Mouse (Mus musculus): ENCODE results near the gene Chac1. TPM values are rescaled to one million over a fixed set of nuclear protein-coding genes. Genes with fewer than 3 reads are reported as not detected.

The Chac1 gene
- total and polyA plus RNA-seq, 3 experiments = not detected

- H3K4me3 ChIP-seq (ENCODE audit: low read depth, low read length) = no peak overlapping the region
- peaks cover 77% of the 10 kb centered on the region for H3K36me3 ChIP-seq (replicated peaks)
- H3K9me3 ChIP-seq (replicated peaks) = no peaks in the 10 kb centered on the region
- no peak for TF ChIP-seq CTCF (IDR thresholded peaks at IDR 0.05; ENCODE audit: low read depth, low read length)
- TF ChIP-seq GATA2 (IDR thresholded peaks at IDR 0.05; ENCODE audit: borderline replicate concordance, low read depth, low read length) = no peak
- no peak for TF ChIP-seq TAL1 (conservative IDR thresholded peaks at IDR 0.05; ENCODE audit: low read depth, low read length)
- ATAC-seq (ENCODE audit: extremely low read depth, insufficient number of reproducible peaks, low FRiP score, poor library complexity, severe bottlenecking) = no peak
- H3K4me1 ChIP-seq (ENCODE audit: insufficient read depth, low read depth, low read length) = no peaks in the 10 kb centered on the region
- DNase-seq (ENCODE audit: low spot score) = no peak
- H3K27me3 ChIP-seq (ENCODE audit: insufficient read depth, low read length) = no peaks in the 10 kb centered on the region
Measured at GRCm38 (mm10) chr2:119399313-119399712, 48.3 kb downstream of the Chac1 start.

Other genes starting within 250 kb of the Chac1 start
- 37.2 and 55.1 TPM in 2 replicates for gene Rad51, start 238.4 kb upstream of the Chac1 start, total RNA-seq (2014; fragmentation: Nextera tagmentation)
- gene Rad51, start 238.4 kb upstream of the Chac1 start, total RNA-seq (2017) = 27.9 and 40.0 TPM in 2 replicates
- gene Rad51, start 238.4 kb upstream of the Chac1 start, polyA plus RNA-seq (2012) = 28.8 and 40.3 TPM in 2 replicates
- 69.1 and 77.4 TPM in 2 replicates for gene Rmdn3, start 194.2 kb upstream of the Chac1 start, total RNA-seq (2014; fragmentation: Nextera tagmentation)
- gene Rmdn3, start 194.2 kb upstream of the Chac1 start, total RNA-seq (2017) = 95.9 and 104 TPM in 2 replicates
- gene Rmdn3, start 194.2 kb upstream of the Chac1 start, polyA plus RNA-seq (2012) = 53.7 and 54.9 TPM in 2 replicates
- 1.3 TPM in 1 of 2 replicates, not detected in the other for gene Gchfr, start 183.5 kb upstream of the Chac1 start, total RNA-seq (2014; fragmentation: Nextera tagmentation)
- gene Gchfr, start 183.5 kb upstream of the Chac1 start, total RNA-seq (2017) = 6.7 and 9.8 TPM in 2 replicates
- gene Gchfr, start 183.5 kb upstream of the Chac1 start, polyA plus RNA-seq (2012) = 40.2 and 43.5 TPM in 2 replicates
- gene Gm14137, start 176.7 kb upstream of the Chac1 start, total RNA-seq (2014; fragmentation: Nextera tagmentation) = not detected in 2 replicates
- gene Gm14137, start 176.7 kb upstream of the Chac1 start, total RNA-seq (2017) = 0.06 and 0.16 TPM in 2 replicates
- gene Gm14137, start 176.7 kb upstream of the Chac1 start, polyA plus RNA-seq (2012) = 0.02 TPM in 1 of 2 replicates, not detected in the other
- gene Zfyve19, start 142.6 kb upstream of the Chac1 start, total RNA-seq (2014; fragmentation: Nextera tagmentation) = 18.4 and 23.4 TPM in 2 replicates
- gene Zfyve19, start 142.6 kb upstream of the Chac1 start, total RNA-seq (2017) = 26.8 and 28.9 TPM in 2 replicates
- 18.8 and 22.7 TPM in 2 replicates for gene Zfyve19, start 142.6 kb upstream of the Chac1 start, polyA plus RNA-seq (2012)
- gene Dnajc17, start 142.4 kb upstream of the Chac1 start, total RNA-seq (2014; fragmentation: Nextera tagmentation) = 17.0 and 41.4 TPM in 2 replicates
- 16.9 and 24.9 TPM in 2 replicates for gene Dnajc17, start 142.4 kb upstream of the Chac1 start, total RNA-seq (2017)
- 32.5 TPM in 2 replicates for gene Dnajc17, start 142.4 kb upstream of the Chac1 start, polyA plus RNA-seq (2012)
- gene Ppp1r14d, start 121.3 kb upstream of the Chac1 start, total RNA-seq (2014; fragmentation: Nextera tagmentation) = not detected in 2 replicates
- not detected in 2 replicates for gene Ppp1r14d, start 121.3 kb upstream of the Chac1 start, total RNA-seq (2017)
- not detected in 2 replicates for gene Ppp1r14d, start 121.3 kb upstream of the Chac1 start, polyA plus RNA-seq (2012)
- not detected in 2 replicates for gene Spint1, start 113.9 kb upstream of the Chac1 start, total RNA-seq (2014; fragmentation: Nextera tagmentation)
- gene Spint1, start 113.9 kb upstream of the Chac1 start, total RNA-seq (2017) = 0.55 TPM in 1 of 2 replicates, not detected in the other
- not detected in 2 replicates for gene Spint1, start 113.9 kb upstream of the Chac1 start, polyA plus RNA-seq (2012)
- gene Rhov, start 80.0 kb upstream of the Chac1 start, total RNA-seq (2014; fragmentation: Nextera tagmentation) = not detected in 2 replicates
- 0.11 TPM in 1 of 2 replicates, not detected in the other for gene Rhov, start 80.0 kb upstream of the Chac1 start, total RNA-seq (2017)
- gene Rhov, start 80.0 kb upstream of the Chac1 start, polyA plus RNA-seq (2012) = not detected in 2 replicates
- 9.0 and 9.6 TPM in 2 replicates for gene Vps18, start 62.5 kb upstream of the Chac1 start, total RNA-seq (2014; fragmentation: Nextera tagmentation)
- gene Vps18, start 62.5 kb upstream of the Chac1 start, total RNA-seq (2017) = 19.8 and 21.2 TPM in 2 replicates
- 27.3 and 33.3 TPM in 2 replicates for gene Vps18, start 62.5 kb upstream of the Chac1 start, polyA plus RNA-seq (2012)
- 0.23 TPM in 1 of 2 replicates, not detected in the other for gene Dll4, start 25.4 kb upstream of the Chac1 start, total RNA-seq (2014; fragmentation: Nextera tagmentation)
- gene Dll4, start 25.4 kb upstream of the Chac1 start, total RNA-seq (2017) = 0.33 TPM in 1 of 2 replicates, not detected in the other
- 0.09 TPM in 2 replicates for gene Dll4, start 25.4 kb upstream of the Chac1 start, polyA plus RNA-seq (2012)
- 41.2 and 46.8 TPM in 2 replicates for gene Ino80, start 126.5 kb downstream of the Chac1 start, total RNA-seq (2014; fragmentation: Nextera tagmentation)
- gene Ino80, start 126.5 kb downstream of the Chac1 start, total RNA-seq (2017) = 16.3 and 20.4 TPM in 2 replicates
- 7.0 and 8.0 TPM in 2 replicates for gene Ino80, start 126.5 kb downstream of the Chac1 start, polyA plus RNA-seq (2012)
- gene Exd1, start 196.4 kb downstream of the Chac1 start, total RNA-seq (2014; fragmentation: Nextera tagmentation) = 2.3 and 4.6 TPM in 2 replicates
- gene Exd1, start 196.4 kb downstream of the Chac1 start, total RNA-seq (2017) = 1.4 and 2.2 TPM in 2 replicates
- 0.21 and 0.23 TPM in 2 replicates for gene Exd1, start 196.4 kb downstream of the Chac1 start, polyA plus RNA-seq (2012)
- 84.1 and 108 TPM in 2 replicates for gene Chp1, start 196.5 kb downstream of the Chac1 start, total RNA-seq (2014; fragmentation: Nextera tagmentation)
- gene Chp1, start 196.5 kb downstream of the Chac1 start, total RNA-seq (2017) = 72.4 and 77.2 TPM in 2 replicates
- 15.6 and 17.3 TPM in 2 replicates for gene Chp1, start 196.5 kb downstream of the Chac1 start, polyA plus RNA-seq (2012)